Mouse (Mus musculus) forebrain, embryonic 12.5 days (tissue): ENCODE measurements around the gene Ankrd27. TPM values are rescaled to one million over a fixed set of nuclear protein-coding genes. Genes with fewer than 3 reads are reported as not detected.

Experiments used
- ATAC-seq: fragments of 200-750 bp; cut with Nextera tagmentation; 2 replicates; pipeline ENCODE4 v1.8.0; 2017; ENCODE audit warnings: moderate TSS enrichment; ENCODE audit not compliant: low FRiP score
- H3K27ac ChIP-seq: fragments of 300-500 bp; sonication (generic); 2 replicates; pipeline ENCODE4 v1.5.1; 2016; ENCODE audit warnings: mild to moderate bottlenecking
- H3K27me3 ChIP-seq: fragments of 300-500 bp; sonication (generic); 2 replicates; pipeline ENCODE4 v1.6.1; 2016; ENCODE audit warnings: mild to moderate bottlenecking
- H3K36me3 ChIP-seq: fragments of 300-500 bp; sonication (generic); replicated peaks from 2 replicates; pipeline ENCODE4 v1.6.1; 2016; ENCODE audit warnings: mild to moderate bottlenecking
- H3K4me1 ChIP-seq: fragments of 300-500 bp; sonication (generic); 2 replicates; pipeline ENCODE4 v1.6.1; 2016
- H3K4me2 ChIP-seq: fragments of 300-500 bp; sonication (generic); 2 replicates; pipeline ENCODE4 v1.6.1; 2016; ENCODE audit warnings: mild to moderate bottlenecking, moderate library complexity
- H3K4me3 ChIP-seq: fragments of 300-500 bp; sonication (generic); replicated peaks from 2 replicates; pipeline ENCODE4 v1.5.1; 2016; ENCODE audit warnings: mild to moderate bottlenecking
- H3K9ac ChIP-seq: fragments of 300-500 bp; sonication (generic); 2 replicates; pipeline ENCODE4 v1.6.1; 2016; ENCODE audit warnings: mild to moderate bottlenecking
- H3K9me3 ChIP-seq: fragments of 300-500 bp; sonication (generic); 2 replicates; pipeline ENCODE4 v1.6.1; 2016
- WGBS: fragments of 180-500 bp; shearing (Covaris S2); methylation state at CpG from one replicate; pipeline ENCODE4 v1.1.7; 2016; 5-methylcytosine and 5-hydroxymethylcytosine counted together
- polyA plus RNA-seq: library from polyadenylated mRNA; unstranded; fragments of >200 nt; fragmentation: Nextera tagmentation; extraction: Ambion mirVana; gene quantifications from 2 replicates; pipeline ENCODE4 v1.2.1, GENCODE M21; 2016

Ankrd27 gene
- polyA plus RNA-seq, 1 experiment from 2014 or later: 33.4 TPM

DNA sequence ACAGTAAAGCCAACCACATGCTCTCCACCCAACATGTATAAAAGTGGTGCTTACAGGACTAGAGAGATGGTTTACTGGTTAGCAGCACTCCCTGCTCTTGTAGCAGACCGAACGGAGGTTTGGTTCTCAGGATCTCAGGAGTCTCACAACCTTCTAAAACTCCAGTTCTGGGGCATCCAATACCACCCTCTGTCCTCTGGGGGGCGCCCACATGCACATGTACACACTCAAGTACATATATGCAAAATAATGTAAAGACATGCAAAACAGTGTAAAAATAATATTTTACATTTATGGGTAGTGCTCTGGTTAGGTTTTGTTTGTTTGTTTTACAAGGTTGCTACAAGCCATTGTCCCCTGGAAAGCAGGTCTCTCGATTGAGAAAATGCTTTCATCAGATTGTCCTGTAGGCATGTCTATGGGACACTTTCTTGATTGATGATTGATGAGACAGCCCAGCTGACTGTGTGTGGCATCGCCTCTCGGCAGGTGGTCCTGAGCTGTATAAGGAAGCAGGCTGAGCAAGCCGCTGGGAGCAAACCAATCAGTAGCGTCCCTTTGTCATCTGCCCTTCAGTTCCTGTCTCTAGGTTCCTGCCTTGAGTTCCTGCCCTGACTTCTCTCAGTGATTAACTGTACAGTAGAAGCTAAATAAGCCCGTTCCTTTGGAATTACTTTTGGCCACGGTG, 65.7 kb downstream of the Ankrd27 start:
- no peaks in the 10 kb centered on the region for H3K27me3 ChIP-seq
- no peak overlapping the region for H3K9ac ChIP-seq
- no peaks in the 10 kb centered on the region for H3K9me3 ChIP-seq
- WGBS: 84% methylated on average over 10 of the region's 10 CpGs
- peaks cover 5% of the 10 kb centered on the region; the same call in 1 of the 2 replicates for H3K4me1 ChIP-seq
- H3K27ac ChIP-seq: no peak overlapping the region
- no peak overlapping the region for H3K4me2 ChIP-seq
- no peak for ATAC-seq
- no peak overlapping the region for H3K4me3 ChIP-seq
- H3K36me3 ChIP-seq: no peaks in the 10 kb centered on the region

DNA sequence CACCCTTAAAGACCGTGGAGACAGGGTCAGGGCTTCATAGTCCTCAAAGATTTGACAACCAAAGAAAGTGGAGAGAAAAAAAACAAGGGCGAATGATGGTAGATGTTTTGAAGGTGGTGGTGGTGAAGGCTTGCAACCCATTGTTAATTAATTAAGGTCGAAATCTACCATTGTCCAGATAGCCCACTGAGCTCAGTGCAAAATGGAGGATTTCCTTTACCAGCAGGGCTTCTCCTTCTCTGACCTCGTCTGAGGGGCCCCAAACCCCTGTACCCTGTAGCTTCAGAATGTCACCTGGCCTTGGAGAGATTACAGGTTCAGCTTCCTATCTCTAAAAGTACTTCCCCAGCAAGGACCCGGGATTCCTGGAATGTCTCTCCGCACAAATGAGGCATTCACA, 71.8 kb downstream of the Ankrd27 start:
- no peak overlapping the region for H3K4me2 ChIP-seq
- WGBS: 37% methylated on average over 6 of the region's 6 CpGs
- no peak overlapping the region for H3K9ac ChIP-seq
- no peak overlapping the region for H3K27ac ChIP-seq
- no peak overlapping the region for H3K4me3 ChIP-seq
- H3K36me3 ChIP-seq: no peaks in the 10 kb centered on the region
- ATAC-seq: no peak
- peaks cover 8% of the 10 kb centered on the region; the same call in 1 of the 2 replicates for H3K9me3 ChIP-seq
- no peaks in the 10 kb centered on the region for H3K27me3 ChIP-seq
- no peaks in the 10 kb centered on the region for H3K4me1 ChIP-seq

DNA sequence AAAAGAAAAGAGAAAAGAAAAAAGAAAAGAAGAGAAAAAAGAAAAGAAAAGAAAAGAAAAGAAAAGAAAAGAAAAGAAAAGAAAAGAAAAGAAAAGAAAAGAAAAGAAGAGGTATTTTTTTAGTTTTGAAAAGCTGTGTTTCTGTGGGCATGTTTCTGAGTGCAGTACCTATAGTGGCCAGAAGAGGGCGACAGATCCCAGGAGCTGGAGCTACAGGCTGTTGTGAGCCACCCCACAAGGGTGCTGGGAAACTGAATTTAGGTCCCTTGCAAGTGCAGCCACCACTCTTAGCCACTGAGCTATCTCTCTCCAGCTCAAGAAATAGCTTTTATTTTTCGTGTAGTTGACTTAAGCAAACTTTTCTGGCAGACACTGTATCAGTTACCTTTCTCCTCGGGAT, 73.1 kb downstream of the Ankrd27 start:
- Histone ChIP-seq H3K27me3 (no peaks in the 10 kb centered on the region), H3K9ac (no peak overlapping the region), H3K9me3 (peaks cover 8% of the 10 kb centered on the region; the same call in 1 of the 2 replicates), H3K27ac (no peak overlapping the region), H3K36me3 (no peaks in the 10 kb centered on the region), H3K4me1 (peaks cover 10% of the 10 kb centered on the region), H3K4me2 (no peak overlapping the region), H3K4me3 (no peak overlapping the region)
- 60% methylated on average over 3 of the region's 3 CpGs for WGBS
- ATAC-seq: no peak

DNA sequence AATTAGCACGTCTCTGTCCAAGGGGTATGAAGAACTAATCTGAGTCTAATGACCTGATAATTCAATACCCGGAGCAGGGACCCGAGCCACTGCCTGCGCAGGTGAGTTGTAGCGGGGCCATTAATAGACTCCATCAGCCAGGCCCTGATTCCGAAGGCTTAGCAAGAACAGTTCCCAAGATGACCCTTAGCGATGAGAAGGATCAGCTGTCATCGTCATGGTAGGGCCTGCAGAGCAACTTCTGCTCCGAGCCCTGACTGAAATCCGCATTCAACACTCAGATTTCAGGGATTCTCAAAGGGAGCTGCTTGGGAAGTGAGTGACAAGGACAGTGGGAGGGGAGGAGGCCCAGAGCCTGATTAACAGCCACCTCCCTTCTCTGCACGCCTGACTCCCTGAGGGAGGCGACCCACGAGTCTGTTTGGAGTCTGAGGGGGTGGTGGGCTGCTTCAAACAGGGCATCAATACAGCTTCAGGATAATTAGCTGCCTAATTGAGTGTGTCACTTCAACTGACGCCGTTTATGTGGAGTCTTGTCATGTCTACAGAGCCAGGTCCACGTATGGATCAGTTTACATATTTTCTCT, 77.8 kb downstream of the Ankrd27 start:
- H3K9me3 ChIP-seq: peaks cover 8% of the 10 kb centered on the region; the same call in 1 of the 2 replicates
- peaks cover 28% of the 10 kb centered on the region for H3K4me1 ChIP-seq
- peak overlapping the region; percentile 21 for H3K4me2 ChIP-seq
- 0 out of 2 replicates have a peak, but pooled peaks cover 2% of the 10 kb centered on the region for H3K27me3 ChIP-seq
- H3K36me3 ChIP-seq: no peaks in the 10 kb centered on the region
- ATAC-seq: peak; percentile 37; the same call in 1 of the 2 replicates
- H3K27ac ChIP-seq: peak overlapping the region; percentile 61
- 37% methylated on average over 16 of the region's 16 CpGs for WGBS
- peak overlapping the region; percentile 1; the same call in 1 of the 2 replicates for H3K9ac ChIP-seq
- no peak overlapping the region for H3K4me3 ChIP-seq

GRCm38 (mm10) chr7:35668066-35669041, 82.3 kb downstream of the Ankrd27 start:
- 15% methylated on average over 18 of the region's 18 CpGs for WGBS
- Histone ChIP-seq H3K9ac (no peak overlapping the region), H3K36me3 (no peaks in the 10 kb centered on the region), H3K27ac (peak overlapping the region; percentile 80), H3K4me1 (peaks cover 40% of the 10 kb centered on the region), H3K9me3 (no peaks in the 10 kb centered on the region), H3K4me3 (no peak overlapping the region), H3K4me2 (peak overlapping the region; percentile 21), H3K27me3 (0 out of 2 replicates have a peak, but pooled peaks cover 2% of the 10 kb centered on the region)
- ATAC-seq: peak; percentile 79

DNA sequence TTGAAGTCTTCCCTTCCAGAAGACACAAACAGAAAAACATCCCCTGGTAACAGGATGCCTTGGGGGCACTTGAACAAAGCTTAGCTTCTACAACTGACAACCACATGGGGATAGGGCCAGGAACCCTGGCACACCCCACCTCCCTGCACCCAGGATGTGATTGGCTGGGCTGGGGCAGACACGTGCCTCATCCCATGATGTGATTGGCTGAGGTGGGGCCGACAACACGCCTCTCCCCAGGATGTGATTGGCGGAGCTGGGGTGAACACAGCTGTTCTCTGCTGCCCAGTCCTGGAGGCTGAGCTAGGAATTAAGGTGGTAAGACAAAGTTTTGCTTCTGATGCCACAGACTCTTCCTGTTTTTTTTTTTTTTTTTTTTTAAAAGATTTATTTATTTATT, 92.9 kb downstream of the Ankrd27 start:
- Histone ChIP-seq H3K4me1 (peaks cover 7% of the 10 kb centered on the region), H3K9me3 (0 out of 2 replicates have a peak, but pooled peaks cover 2% of the 10 kb centered on the region), H3K27me3 (0 out of 2 replicates have a peak, but pooled peaks cover 2% of the 10 kb centered on the region), H3K4me3 (no peak overlapping the region), H3K36me3 (no peaks in the 10 kb centered on the region), H3K27ac (no peak overlapping the region), H3K4me2 (no peak overlapping the region), H3K9ac (no peak overlapping the region)
- no peak for ATAC-seq
- 80% methylated on average over 4 of the region's 4 CpGs for WGBS

DNA sequence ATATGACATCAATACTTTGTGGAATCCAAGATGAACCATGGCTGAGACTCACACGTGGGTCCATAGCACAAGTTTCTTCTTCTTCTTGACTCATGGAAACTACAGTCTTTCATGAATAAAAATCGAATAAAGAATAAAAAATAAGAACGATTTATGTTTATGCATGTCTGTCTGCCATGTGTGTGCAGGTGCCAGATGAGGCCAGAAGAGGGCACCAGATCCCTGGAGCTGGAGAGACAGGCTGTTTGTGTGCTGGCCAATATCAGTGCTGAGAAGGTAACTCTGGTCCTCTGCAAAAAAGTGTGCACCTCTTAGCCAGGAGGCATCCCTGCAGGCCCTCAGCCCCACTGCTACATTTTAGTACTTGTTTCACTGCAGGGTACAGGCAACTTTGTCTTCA, 95.5 kb downstream of the Ankrd27 start:
- H3K9me3 ChIP-seq: 0 out of 2 replicates have a peak, but pooled peaks cover 2% of the 10 kb centered on the region
- H3K4me3 ChIP-seq: no peak overlapping the region
- 81% methylated on average over 3 of the region's 3 CpGs for WGBS
- no peak overlapping the region for H3K27ac ChIP-seq
- ATAC-seq: no peak
- H3K4me1 ChIP-seq: peaks cover 25% of the 10 kb centered on the region
- H3K9ac ChIP-seq: no peak overlapping the region
- H3K36me3 ChIP-seq: no peaks in the 10 kb centered on the region
- H3K4me2 ChIP-seq: no peak overlapping the region
- no peaks in the 10 kb centered on the region for H3K27me3 ChIP-seq

DNA sequence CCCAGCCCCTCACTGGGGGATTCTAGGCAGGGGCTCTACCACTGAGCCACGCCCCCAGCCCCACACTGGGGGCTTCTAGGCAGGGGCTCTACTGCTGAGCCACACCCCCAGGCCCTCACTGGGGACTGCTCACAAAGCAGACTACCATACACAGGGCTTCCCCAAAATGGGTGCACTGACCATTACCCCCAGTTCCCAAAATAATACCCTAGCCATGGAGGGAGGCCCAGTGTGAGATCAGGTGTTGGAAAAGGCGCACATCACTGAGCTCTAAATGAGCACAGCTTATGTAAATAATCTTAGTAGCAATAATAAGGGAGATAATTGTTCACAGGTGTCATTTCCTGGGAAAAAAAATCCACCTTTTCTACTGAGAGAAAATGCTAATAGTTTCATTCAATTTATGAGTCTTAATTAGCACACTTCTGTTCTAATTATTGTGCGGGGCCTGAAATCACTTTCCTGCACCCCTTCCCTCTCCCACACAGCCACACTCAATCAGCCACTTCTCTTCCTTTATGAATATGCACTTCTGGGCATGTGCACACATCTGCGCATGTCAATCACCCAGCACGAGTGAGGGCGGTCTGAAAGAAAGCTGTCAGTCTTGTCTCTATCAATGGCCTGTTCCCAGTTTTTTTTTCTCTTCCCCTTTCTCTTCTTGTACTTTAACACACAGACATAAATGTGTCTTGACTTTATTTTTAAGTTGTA, 97.5 kb downstream of the Ankrd27 start:
- Histone ChIP-seq H3K4me1 (peaks cover 45% of the 10 kb centered on the region), H3K4me3 (no peak overlapping the region), H3K4me2 (no peak overlapping the region), H3K9ac (no peak overlapping the region), H3K27ac (peak overlapping the region; percentile 79), H3K9me3 (0 out of 2 replicates have a peak, but pooled peaks cover 2% of the 10 kb centered on the region), H3K27me3 (no peaks in the 10 kb centered on the region), H3K36me3 (no peaks in the 10 kb centered on the region)
- WGBS: 43% methylated on average over 6 of the region's 6 CpGs
- ATAC-seq: peak; percentile 82

DNA sequence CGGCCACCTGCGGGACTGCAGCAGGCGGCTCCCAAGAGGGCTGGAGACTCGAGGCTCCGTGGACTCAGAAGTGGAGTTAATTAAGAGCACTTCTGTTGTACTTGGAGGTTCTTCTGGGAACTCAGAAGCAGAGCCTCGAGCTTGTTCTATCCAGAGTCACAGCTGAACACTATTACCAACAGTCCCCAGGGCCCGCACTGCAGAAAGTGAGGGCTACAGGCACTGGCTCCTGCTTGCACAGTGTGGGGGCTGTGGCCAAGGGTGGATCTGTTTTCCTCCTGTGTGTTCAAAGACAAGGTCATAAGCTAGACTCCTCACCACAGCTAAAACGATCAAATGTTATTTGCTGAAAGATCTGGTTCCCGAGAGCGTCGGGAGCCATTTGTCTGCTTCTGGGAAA, 100.2 kb downstream of the Ankrd27 start:
- no peak overlapping the region for H3K4me2 ChIP-seq
- H3K9me3 ChIP-seq: 0 out of 2 replicates have a peak, but pooled peaks cover 2% of the 10 kb centered on the region
- no peak for ATAC-seq
- no peak overlapping the region for H3K9ac ChIP-seq
- H3K36me3 ChIP-seq: peaks cover 12% of the 10 kb centered on the region
- no peak overlapping the region for H3K4me3 ChIP-seq
- WGBS: 62% methylated on average over 11 of the region's 11 CpGs
- H3K27me3 ChIP-seq: no peaks in the 10 kb centered on the region
- peak overlapping the region; percentile 59; the same call in 1 of the 2 replicates for H3K27ac ChIP-seq
- peaks cover 50% of the 10 kb centered on the region for H3K4me1 ChIP-seq

DNA sequence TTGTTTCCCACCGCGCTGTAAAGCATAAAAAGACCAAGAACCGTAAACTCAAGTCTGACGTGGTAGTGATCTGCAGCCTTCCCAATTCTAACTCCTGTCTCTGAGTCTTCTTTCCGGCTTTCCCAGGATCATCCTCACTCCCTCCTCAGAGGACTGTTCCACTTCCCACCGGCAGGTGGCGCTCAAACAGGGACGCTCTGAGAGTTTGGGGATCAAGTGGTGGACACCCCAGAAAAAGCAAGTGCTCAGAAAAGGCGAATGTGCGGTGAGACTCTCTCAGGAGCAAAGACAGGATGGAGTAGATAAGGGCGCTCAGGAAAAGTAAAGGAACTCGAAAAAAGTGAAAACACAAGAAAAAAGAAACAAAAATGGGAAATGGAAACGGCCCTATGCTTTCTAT, 100.7 kb downstream of the Ankrd27 start:
- no peak for ATAC-seq
- H3K9me3 ChIP-seq: 0 out of 2 replicates have a peak, but pooled peaks cover 2% of the 10 kb centered on the region
- WGBS: 26% methylated on average over 13 of the region's 13 CpGs
- peaks cover 50% of the 10 kb centered on the region for H3K4me1 ChIP-seq
- no peak overlapping the region for H3K27ac ChIP-seq
- no peak overlapping the region for H3K9ac ChIP-seq
- H3K36me3 ChIP-seq: peaks cover 16% of the 10 kb centered on the region
- 0 out of 2 replicates have a peak overlapping the region, but pooled peaks have one; percentile 13 for H3K4me2 ChIP-seq
- H3K27me3 ChIP-seq: no peaks in the 10 kb centered on the region
- no peak overlapping the region for H3K4me3 ChIP-seq

- 0 out of 2 replicates have a peak overlapping the region, but pooled peaks have one; percentile 13 for H3K4me2 ChIP-seq
- H3K4me1 ChIP-seq: peaks cover 51% of the 10 kb centered on the region
- H3K36me3 ChIP-seq: peaks cover 21% of the 10 kb centered on the region
- H3K9me3 ChIP-seq: 0 out of 2 replicates have a peak, but pooled peaks cover 2% of the 10 kb centered on the region
- ATAC-seq: no peak
- no peak overlapping the region for H3K9ac ChIP-seq
- no peak overlapping the region for H3K4me3 ChIP-seq
- no peak overlapping the region for H3K27ac ChIP-seq
- WGBS: 21% methylated on average over 10 of the region's 10 CpGs
- no peaks in the 10 kb centered on the region for H3K27me3 ChIP-seq
Measured at GRCm38 (mm10) chr7:35687229-35687628, 101.2 kb downstream of the Ankrd27 start.
